Mouse (Mus musculus): ENCODE results near the gene Kif1a. TPM values are rescaled to one million over a fixed set of nuclear protein-coding genes. Genes with fewer than 3 reads are reported as not detected.

Kif1a gene
- polyA plus RNA-seq, 1 experiment: 290 TPM

- no peak for DNase-seq
- no peaks in the 10 kb centered on the region for H3K4me1 ChIP-seq (ENCODE audit: control insufficient read depth, insufficient read depth, low read length)
- no peaks in the 10 kb centered on the region for H3K27me3 ChIP-seq (ENCODE audit: control insufficient read depth, insufficient read depth, low read length)
- no peak overlapping the region for H3K27ac ChIP-seq (ENCODE audit: insufficient read depth, low read length)
- H3K4me3 ChIP-seq (replicated peaks; ENCODE audit: insufficient read depth, low read depth, low read length): peak overlapping the region; percentile 55
- TF ChIP-seq POLR2A (IDR thresholded peaks at IDR 0.05; ENCODE audit: borderline replicate concordance, insufficient read depth, low read length) (no peak), CTCF (IDR thresholded peaks at IDR 0.05; ENCODE audit: borderline replicate concordance, insufficient read depth, low read depth, low read length) (no peak)
- 14% methylated on average over 13 of the region's 13 CpGs for WGBS
Measured at GRCm38 (mm10) chr1:93115471-93115870, 13.7 kb upstream of the Kif1a start.

GRCm38 (mm10) chr1:93114713-93115463 is 13.1 kb upstream of the Kif1a start:
- Histone ChIP-seq H3K27me3 (ENCODE audit: control insufficient read depth, insufficient read depth, low read length) (no peaks in the 10 kb centered on the region), H3K4me3 (replicated peaks; ENCODE audit: insufficient read depth, low read depth, low read length) (peak overlapping the region; percentile 55), H3K27ac (ENCODE audit: insufficient read depth, low read length) (no peak overlapping the region), H3K4me1 (ENCODE audit: control insufficient read depth, insufficient read depth, low read length) (no peaks in the 10 kb centered on the region)
- WGBS: 18% methylated on average over 21 of the region's 21 CpGs
- peak; percentile 75 to 85 for DNase-seq
- no peak for TF ChIP-seq POLR2A (IDR thresholded peaks at IDR 0.05; ENCODE audit: borderline replicate concordance, insufficient read depth, low read length)
- no peak for TF ChIP-seq CTCF (IDR thresholded peaks at IDR 0.05; ENCODE audit: borderline replicate concordance, insufficient read depth, low read depth, low read length)

- Histone ChIP-seq H3K4me1 (ENCODE audit: control insufficient read depth, insufficient read depth, low read length) (peaks cover 13% of the 10 kb centered on the region), H3K27ac (ENCODE audit: insufficient read depth, low read length) (no peak overlapping the region), H3K27me3 (ENCODE audit: control insufficient read depth, insufficient read depth, low read length) (no peaks in the 10 kb centered on the region), H3K4me3 (replicated peaks; ENCODE audit: insufficient read depth, low read depth, low read length) (no peak overlapping the region)
- WGBS: 78% methylated on average over 7 of the region's 7 CpGs
- no peak for TF ChIP-seq POLR2A (IDR thresholded peaks at IDR 0.05; ENCODE audit: borderline replicate concordance, insufficient read depth, low read length)
- no peak for TF ChIP-seq CTCF (IDR thresholded peaks at IDR 0.05; ENCODE audit: borderline replicate concordance, insufficient read depth, low read depth, low read length)
- DNase-seq: no peak
Measured at GRCm38 (mm10) chr1:93102700-93103099, 949 bp upstream of the Kif1a start.

- H3K4me3 ChIP-seq (replicated peaks; ENCODE audit: insufficient read depth, low read depth, low read length): peak overlapping the region; percentile 61
- DNase-seq: peak; percentile 74 to 78
- WGBS: under 1% methylated on average over 49 of the region's 49 CpGs
- H3K27ac ChIP-seq (ENCODE audit: insufficient read depth, low read length): peak overlapping the region; percentile 73
- H3K4me1 ChIP-seq (ENCODE audit: control insufficient read depth, insufficient read depth, low read length): peaks cover 25% of the 10 kb centered on the region
- no peaks in the 10 kb centered on the region for H3K27me3 ChIP-seq (ENCODE audit: control insufficient read depth, insufficient read depth, low read length)
- no peak for TF ChIP-seq CTCF (IDR thresholded peaks at IDR 0.05; ENCODE audit: borderline replicate concordance, insufficient read depth, low read depth, low read length)
- TF ChIP-seq POLR2A (IDR thresholded peaks at IDR 0.05; ENCODE audit: borderline replicate concordance, insufficient read depth, low read length): no peak
Measured at GRCm38 (mm10) chr1:93100576-93101491, 917 bp downstream of the Kif1a start.

GRCm38 (mm10) chr1:93100243-93100575 is 1.5 kb downstream of the Kif1a start:
- WGBS: 2% methylated on average over 18 of the region's 18 CpGs

GRCm38 (mm10) chr1:93098956-93099355 is 2.8 kb downstream of the Kif1a start:
- 25% methylated on average over 5 of the region's 5 CpGs for WGBS
- Histone ChIP-seq H3K27ac (ENCODE audit: insufficient read depth, low read length) (no peak overlapping the region), H3K27me3 (ENCODE audit: control insufficient read depth, insufficient read depth, low read length) (no peaks in the 10 kb centered on the region), H3K4me1 (ENCODE audit: control insufficient read depth, insufficient read depth, low read length) (peaks cover 35% of the 10 kb centered on the region), H3K4me3 (replicated peaks; ENCODE audit: insufficient read depth, low read depth, low read length) (no peak overlapping the region)
- TF ChIP-seq POLR2A (IDR thresholded peaks at IDR 0.05; ENCODE audit: borderline replicate concordance, insufficient read depth, low read length) (no peak), CTCF (IDR thresholded peaks at IDR 0.05; ENCODE audit: borderline replicate concordance, insufficient read depth, low read depth, low read length) (no peak)
- no peak for DNase-seq

More at GRCm38 (mm10) chr1:93100243-93100575, 1.5 kb downstream of the Kif1a start:
- peak in 1 of 2 experiments; percentile 69 for DNase-seq
- H3K4me3 ChIP-seq (replicated peaks; ENCODE audit: insufficient read depth, low read depth, low read length): peak overlapping the region; percentile 61
- TF ChIP-seq CTCF (IDR thresholded peaks at IDR 0.05; ENCODE audit: borderline replicate concordance, insufficient read depth, low read depth, low read length) (no peak), POLR2A (IDR thresholded peaks at IDR 0.05; ENCODE audit: borderline replicate concordance, insufficient read depth, low read length) (no peak)
- H3K27me3 ChIP-seq (ENCODE audit: control insufficient read depth, insufficient read depth, low read length): no peaks in the 10 kb centered on the region
- H3K4me1 ChIP-seq (ENCODE audit: control insufficient read depth, insufficient read depth, low read length): peaks cover 30% of the 10 kb centered on the region
- peak overlapping the region; percentile 73 for H3K27ac ChIP-seq (ENCODE audit: insufficient read depth, low read length)

GRCm38 (mm10) chr1:93092582-93092981 is 9.2 kb downstream of the Kif1a start:
- TF ChIP-seq CTCF (IDR thresholded peaks at IDR 0.05; ENCODE audit: borderline replicate concordance, insufficient read depth, low read depth, low read length): no peak
- no peak for TF ChIP-seq POLR2A (IDR thresholded peaks at IDR 0.05; ENCODE audit: borderline replicate concordance, insufficient read depth, low read length)
- Histone ChIP-seq H3K4me1 (ENCODE audit: control insufficient read depth, insufficient read depth, low read length) (peaks cover 33% of the 10 kb centered on the region), H3K27me3 (ENCODE audit: control insufficient read depth, insufficient read depth, low read length) (no peaks in the 10 kb centered on the region), H3K27ac (ENCODE audit: insufficient read depth, low read length) (peak overlapping the region; percentile 59), H3K4me3 (replicated peaks; ENCODE audit: insufficient read depth, low read depth, low read length) (peak overlapping the region; percentile 6)
- WGBS: 16% methylated on average over 3 of the region's 3 CpGs
- peak; percentile 27 to 40 for DNase-seq

All from cerebellum, adult 2 months (tissue).